Mouse (Mus musculus): ENCODE data around the gene Ncor2. TPM values are rescaled to one million over a fixed set of nuclear protein-coding genes. Genes with fewer than 3 reads are reported as not detected.

Ncor2 gene
- polyA plus RNA-seq, 1 experiment from 2014 or later, result 27.2 TPM

GRCm38 (mm10) chr5:125107011-125107651 lies 71.9 kb downstream of the Ncor2 start:
- peaks cover 90% of the 10 kb centered on the region for H3K36me3 ChIP-seq
- WGBS, result 62% methylated on average over 11 of the region's 11 CpGs
- H3K27ac ChIP-seq, result no peak overlapping the region
- no peaks in the 10 kb centered on the region for H3K9me3 ChIP-seq
- no peak for ATAC-seq (ENCODE audit: insufficient number of reproducible peaks, insufficient read depth, low FRiP score, low TSS enrichment, low read depth)
- no peaks in the 10 kb centered on the region for H3K27me3 ChIP-seq
- no peak overlapping the region for H3K4me3 ChIP-seq (replicated peaks)
- H3K9ac ChIP-seq (replicated peaks), result no peak overlapping the region
- peaks cover 54% of the 10 kb centered on the region for H3K4me1 ChIP-seq (replicated peaks)
- H3K4me2 ChIP-seq, result no peak overlapping the region

GRCm38 (mm10) chr5:125106191-125106590 lies 72.8 kb downstream of the Ncor2 start:
- Histone ChIP-seq H3K4me2 (no peak overlapping the region), H3K9ac (replicated peaks) (no peak overlapping the region), H3K4me3 (replicated peaks) (no peak overlapping the region), H3K27me3 (no peaks in the 10 kb centered on the region), H3K27ac (no peak overlapping the region), H3K9me3 (peaks cover 4% of the 10 kb centered on the region; the same call in 1 of the 2 replicates), H3K36me3 (peaks cover 94% of the 10 kb centered on the region), H3K4me1 (replicated peaks) (peaks cover 44% of the 10 kb centered on the region)
- WGBS, result 95% methylated on average over 16 of the region's 16 CpGs
- ATAC-seq (ENCODE audit: insufficient number of reproducible peaks, insufficient read depth, low FRiP score, low TSS enrichment, low read depth), result no peak

- no peak overlapping the region for H3K27ac ChIP-seq
- no peak overlapping the region for H3K9ac ChIP-seq (replicated peaks)
- no peak for ATAC-seq (ENCODE audit: insufficient number of reproducible peaks, insufficient read depth, low FRiP score, low TSS enrichment, low read depth)
- peaks cover 4% of the 10 kb centered on the region; the same call in 1 of the 2 replicates for H3K9me3 ChIP-seq
- 40% methylated on average over 6 of the region's 6 CpGs for WGBS
- no peak overlapping the region for H3K4me2 ChIP-seq
- no peaks in the 10 kb centered on the region for H3K27me3 ChIP-seq
- H3K36me3 ChIP-seq, result peaks cover 98% of the 10 kb centered on the region
- H3K4me3 ChIP-seq (replicated peaks), result no peak overlapping the region
- H3K4me1 ChIP-seq (replicated peaks), result peaks cover 31% of the 10 kb centered on the region
These were observed 74.2 kb downstream of the Ncor2 start for GRCm38 (mm10) chr5:125104841-125105240.

GRCm38 (mm10) chr5:125103396-125103795 lies 75.6 kb downstream of the Ncor2 start:
- WGBS, result 45% methylated on average over 6 of the region's 6 CpGs
- no peaks in the 10 kb centered on the region for H3K27me3 ChIP-seq
- H3K36me3 ChIP-seq, result peaks cover 99% of the 10 kb centered on the region

GRCm38 (mm10) chr5:125102907-125103306 lies 76.1 kb downstream of the Ncor2 start:
- H3K4me3 ChIP-seq (replicated peaks), result no peak overlapping the region
- H3K27ac ChIP-seq, result peak overlapping the region; percentile 74
- H3K9me3 ChIP-seq, result peaks cover 4% of the 10 kb centered on the region; the same call in 1 of the 2 replicates
- 0 out of 2 replicates have a peak overlapping the region, but pooled peaks have one; percentile 8 for H3K4me2 ChIP-seq
- 0 out of 2 replicates have a peak, but pooled peaks have one; percentile 11 for ATAC-seq (ENCODE audit: insufficient number of reproducible peaks, insufficient read depth, low FRiP score, low TSS enrichment, low read depth)
- H3K9ac ChIP-seq (replicated peaks), result 0 out of 2 replicates have a peak overlapping the region, but pooled peaks have one; percentile 31
- H3K4me1 ChIP-seq (replicated peaks), result peaks cover 26% of the 10 kb centered on the region
- WGBS, result 65% methylated on average over 7 of the region's 7 CpGs
- H3K27me3 ChIP-seq, result no peaks in the 10 kb centered on the region
- H3K36me3 ChIP-seq, result peaks cover 99% of the 10 kb centered on the region

More at GRCm38 (mm10) chr5:125103396-125103795, 75.6 kb downstream of the Ncor2 start:
- peak overlapping the region; percentile 74 for H3K27ac ChIP-seq
- peak; percentile 24; the same call in 1 of the 2 replicates for ATAC-seq (ENCODE audit: insufficient number of reproducible peaks, insufficient read depth, low FRiP score, low TSS enrichment, low read depth)
- 0 out of 2 replicates have a peak overlapping the region, but pooled peaks have one; percentile 8 for H3K4me2 ChIP-seq
- peaks cover 26% of the 10 kb centered on the region for H3K4me1 ChIP-seq (replicated peaks)
- peaks cover 4% of the 10 kb centered on the region; the same call in 1 of the 2 replicates for H3K9me3 ChIP-seq
- no peak overlapping the region for H3K9ac ChIP-seq (replicated peaks)
- no peak overlapping the region for H3K4me3 ChIP-seq (replicated peaks)

GRCm38 (mm10) chr5:125102352-125102751 lies 76.7 kb downstream of the Ncor2 start:
- H3K27me3 ChIP-seq, result no peaks in the 10 kb centered on the region
- H3K9ac ChIP-seq (replicated peaks), result 0 out of 2 replicates have a peak overlapping the region, but pooled peaks have one; percentile 31
- H3K4me3 ChIP-seq (replicated peaks), result no peak overlapping the region
- no peak overlapping the region for H3K4me2 ChIP-seq
- peaks cover 26% of the 10 kb centered on the region for H3K4me1 ChIP-seq (replicated peaks)
- 81% methylated on average over 7 of the region's 8 CpGs for WGBS
- peak overlapping the region; percentile 74 for H3K27ac ChIP-seq
- H3K36me3 ChIP-seq, result peaks cover 99% of the 10 kb centered on the region
- no peak for ATAC-seq (ENCODE audit: insufficient number of reproducible peaks, insufficient read depth, low FRiP score, low TSS enrichment, low read depth)
- peaks cover 4% of the 10 kb centered on the region; the same call in 1 of the 2 replicates for H3K9me3 ChIP-seq

- WGBS, result 88% methylated on average over 5 of the region's 5 CpGs
- Histone ChIP-seq H3K4me3 (replicated peaks) (no peak overlapping the region), H3K4me1 (replicated peaks) (peaks cover 31% of the 10 kb centered on the region), H3K4me2 (no peak overlapping the region), H3K36me3 (peaks cover 99% of the 10 kb centered on the region), H3K9ac (replicated peaks) (no peak overlapping the region), H3K9me3 (peaks cover 4% of the 10 kb centered on the region; the same call in 1 of the 2 replicates), H3K27me3 (no peaks in the 10 kb centered on the region), H3K27ac (no peak overlapping the region)
- ATAC-seq (ENCODE audit: insufficient number of reproducible peaks, insufficient read depth, low FRiP score, low TSS enrichment, low read depth), result no peak
These were observed 79.2 kb downstream of the Ncor2 start for GRCm38 (mm10) chr5:125099785-125100350.

GRCm38 (mm10) chr5:125098692-125099091 lies 80.3 kb downstream of the Ncor2 start:
- H3K4me3 ChIP-seq (replicated peaks), result no peak overlapping the region
- ATAC-seq (ENCODE audit: insufficient number of reproducible peaks, insufficient read depth, low FRiP score, low TSS enrichment, low read depth), result no peak
- H3K9me3 ChIP-seq, result peaks cover 4% of the 10 kb centered on the region; the same call in 1 of the 2 replicates
- no peak overlapping the region for H3K9ac ChIP-seq (replicated peaks)
- peaks cover 23% of the 10 kb centered on the region for H3K4me1 ChIP-seq (replicated peaks)
- no peaks in the 10 kb centered on the region for H3K27me3 ChIP-seq
- H3K4me2 ChIP-seq, result no peak overlapping the region
- no peak overlapping the region for H3K27ac ChIP-seq
- 92% methylated on average over 9 of the region's 9 CpGs for WGBS
- H3K36me3 ChIP-seq, result peaks cover 99% of the 10 kb centered on the region

- 87% methylated on average over 11 of the region's 11 CpGs for WGBS
- Histone ChIP-seq H3K36me3 (peaks cover 99% of the 10 kb centered on the region), H3K9ac (replicated peaks) (no peak overlapping the region), H3K4me3 (replicated peaks) (no peak overlapping the region), H3K27ac (0 out of 2 replicates have a peak overlapping the region, but pooled peaks have one; percentile 37), H3K27me3 (no peaks in the 10 kb centered on the region), H3K4me2 (no peak overlapping the region), H3K9me3 (no peaks in the 10 kb centered on the region), H3K4me1 (replicated peaks) (peaks cover 10% of the 10 kb centered on the region)
- ATAC-seq (ENCODE audit: insufficient number of reproducible peaks, insufficient read depth, low FRiP score, low TSS enrichment, low read depth), result no peak
These were observed 82.7 kb downstream of the Ncor2 start for GRCm38 (mm10) chr5:125096368-125096767.

GRCm38 (mm10) chr5:125095525-125096175 lies 83.4 kb downstream of the Ncor2 start:
- Histone ChIP-seq H3K4me1 (replicated peaks) (peaks cover 10% of the 10 kb centered on the region), H3K4me3 (replicated peaks) (no peak overlapping the region), H3K27me3 (no peaks in the 10 kb centered on the region), H3K4me2 (no peak overlapping the region), H3K9ac (replicated peaks) (no peak overlapping the region), H3K36me3 (peaks cover 99% of the 10 kb centered on the region), H3K9me3 (peaks cover 3% of the 10 kb centered on the region; the same call in 1 of the 2 replicates), H3K27ac (0 out of 2 replicates have a peak overlapping the region, but pooled peaks have one; percentile 37)
- WGBS, result 73% methylated on average over 14 of the region's 14 CpGs
- ATAC-seq (ENCODE audit: insufficient number of reproducible peaks, insufficient read depth, low FRiP score, low TSS enrichment, low read depth), result no peak

- H3K9ac ChIP-seq (replicated peaks), result no peak overlapping the region
- peaks cover 10% of the 10 kb centered on the region for H3K4me1 ChIP-seq (replicated peaks)
- peaks cover 11% of the 10 kb centered on the region for H3K9me3 ChIP-seq
- H3K27ac ChIP-seq, result no peak overlapping the region
- H3K36me3 ChIP-seq, result peaks cover 99% of the 10 kb centered on the region
- H3K4me2 ChIP-seq, result no peak overlapping the region
- 58% methylated on average over 5 of the region's 5 CpGs for WGBS
- no peak overlapping the region for H3K4me3 ChIP-seq (replicated peaks)
- ATAC-seq (ENCODE audit: insufficient number of reproducible peaks, insufficient read depth, low FRiP score, low TSS enrichment, low read depth), result no peak
- H3K27me3 ChIP-seq, result no peaks in the 10 kb centered on the region
These were observed 85.2 kb downstream of the Ncor2 start for GRCm38 (mm10) chr5:125093795-125094194.
